Mouse (Mus musculus): ENCODE measurements around the gene Atg10. TPM values are rescaled to one million over a fixed set of nuclear protein-coding genes. Genes with fewer than 3 reads are reported as not detected.

Atg10 gene
- total and polyA plus RNA-seq, 2 experiments from 2014 or later, result 6.7 to 41.8 TPM

DNA sequence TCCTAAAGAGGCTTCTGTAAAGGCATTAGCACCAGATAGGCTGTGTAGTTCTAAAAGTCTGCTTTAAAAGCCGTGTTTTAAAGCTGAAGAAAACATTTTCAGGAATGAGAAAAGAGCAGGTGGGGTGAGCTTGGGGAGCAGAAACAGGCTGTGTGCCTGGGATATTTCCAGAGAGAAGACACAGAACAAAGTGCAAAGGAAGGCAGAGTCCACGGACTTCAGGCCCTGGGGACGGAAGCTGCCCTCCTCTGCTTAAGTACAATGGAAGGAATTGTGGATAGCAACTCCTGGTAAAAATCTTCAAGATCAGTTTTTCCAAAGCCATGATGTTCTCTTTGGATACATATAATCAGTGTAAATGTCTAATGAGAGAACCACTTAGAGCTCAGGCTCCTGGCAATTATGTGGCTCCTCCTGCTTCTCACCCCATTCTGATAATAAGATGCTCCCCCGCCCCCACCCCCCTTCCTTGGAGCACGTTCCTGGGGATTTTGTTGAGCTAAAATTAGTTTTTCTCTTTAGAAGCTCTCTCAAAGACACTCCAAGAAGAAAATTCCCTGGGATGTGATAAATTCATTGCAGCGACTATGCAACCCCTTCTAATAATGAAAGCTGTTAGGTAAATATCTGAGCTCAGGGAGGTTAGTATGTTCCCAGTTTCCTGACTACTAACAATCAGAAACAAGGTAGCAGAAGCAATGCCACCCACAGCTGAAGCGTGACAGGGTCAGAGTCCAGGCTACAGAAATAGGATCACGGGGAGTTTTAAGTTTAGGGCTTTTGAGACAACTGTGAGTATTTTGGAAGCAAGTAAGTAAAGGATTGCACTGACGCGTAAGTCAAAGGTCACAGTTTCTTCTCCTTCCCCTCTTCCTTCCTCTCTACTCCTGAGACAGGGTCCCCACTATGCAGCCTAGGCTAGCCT, 260.7 kb downstream of the Atg10 start:
- H3K36me3 ChIP-seq (replicated peaks; ENCODE audit: control insufficient read depth, insufficient read depth, low read length), result no peaks in the 10 kb centered on the region
- TF ChIP-seq EP300 (IDR thresholded peaks at IDR 0.05; ENCODE audit: low read depth) (no peak), CTCF (IDR thresholded peaks at IDR 0.05; ENCODE audit: low read depth) (no peak)
- no peak overlapping the region for H3K4me2 ChIP-seq (ENCODE audit: low read depth, low read length)
- ATAC-seq (ENCODE audit: insufficient read depth, low read depth) (no peak), DNase-seq (ENCODE audit: low spot score) (no peak)
- H3K9me3 ChIP-seq (replicated peaks; ENCODE audit: control insufficient read depth, low read length), result no peaks in the 10 kb centered on the region
- no peak overlapping the region for H3K27ac ChIP-seq (ENCODE audit: low read depth)
- no peak overlapping the region for H3K4me3 ChIP-seq (ENCODE audit: low read depth, low read length)
- no peaks in the 10 kb centered on the region for H3K27me3 ChIP-seq (ENCODE audit: control insufficient read depth, insufficient read depth, low read length)
- H3K4me1 ChIP-seq (ENCODE audit: control insufficient read depth, insufficient read depth), result no peaks in the 10 kb centered on the region
- WGBS, result 48% methylated on average over 10 of the region's 10 CpGs
- no peak overlapping the region for H3K9ac ChIP-seq (replicated peaks; ENCODE audit: low read depth, low read length)

DNA sequence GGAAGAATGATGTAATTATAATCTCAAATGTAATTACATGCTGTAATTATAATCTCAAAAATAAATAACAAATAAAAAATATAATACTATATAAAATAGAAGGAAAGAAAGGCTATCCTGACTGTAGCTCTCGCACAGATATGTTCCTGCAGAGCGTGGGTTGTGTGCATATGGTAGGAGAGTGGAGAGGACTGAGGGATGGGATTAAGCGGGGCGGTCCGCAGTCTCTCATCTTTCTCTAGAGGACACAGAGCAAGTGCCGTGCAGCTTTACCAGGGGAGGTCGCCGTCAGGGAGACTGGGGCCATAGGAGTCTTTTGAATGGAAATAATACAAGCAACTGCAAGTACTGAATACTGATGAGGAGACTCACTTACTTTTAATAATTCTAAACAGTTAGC, 263.2 kb downstream of the Atg10 start:
- Histone ChIP-seq H3K9me3 (replicated peaks; ENCODE audit: control insufficient read depth, low read length) (no peaks in the 10 kb centered on the region), H3K9ac (replicated peaks; ENCODE audit: low read depth, low read length) (no peak overlapping the region), H3K36me3 (replicated peaks; ENCODE audit: control insufficient read depth, insufficient read depth, low read length) (no peaks in the 10 kb centered on the region), H3K4me1 (ENCODE audit: control insufficient read depth, insufficient read depth) (no peaks in the 10 kb centered on the region), H3K27me3 (ENCODE audit: control insufficient read depth, insufficient read depth, low read length) (no peaks in the 10 kb centered on the region), H3K4me2 (ENCODE audit: low read depth, low read length) (no peak overlapping the region), H3K4me3 (ENCODE audit: low read depth, low read length) (no peak overlapping the region), H3K27ac (ENCODE audit: low read depth) (no peak overlapping the region)
- no peak for ATAC-seq (ENCODE audit: insufficient read depth, low read depth)
- TF ChIP-seq EP300 (IDR thresholded peaks at IDR 0.05; ENCODE audit: low read depth) (no peak), CTCF (IDR thresholded peaks at IDR 0.05; ENCODE audit: low read depth) (no peak)
- 94% methylated on average over 8 of the region's 8 CpGs for WGBS
- DNase-seq (ENCODE audit: low spot score), result no peak

GRCm38 (mm10) chr13:90958894-90959293, 264.9 kb downstream of the Atg10 start:
- Histone ChIP-seq H3K4me1 (ENCODE audit: control insufficient read depth, insufficient read depth) (no peaks in the 10 kb centered on the region), H3K36me3 (replicated peaks; ENCODE audit: control insufficient read depth, insufficient read depth, low read length) (no peaks in the 10 kb centered on the region), H3K9me3 (replicated peaks; ENCODE audit: control insufficient read depth, low read length) (no peaks in the 10 kb centered on the region), H3K27ac (ENCODE audit: low read depth) (no peak overlapping the region), H3K4me2 (ENCODE audit: low read depth, low read length) (no peak overlapping the region), H3K27me3 (ENCODE audit: control insufficient read depth, insufficient read depth, low read length) (no peaks in the 10 kb centered on the region), H3K4me3 (ENCODE audit: low read depth, low read length) (no peak overlapping the region), H3K9ac (replicated peaks; ENCODE audit: low read depth, low read length) (no peak overlapping the region)
- DNase-seq (ENCODE audit: low spot score), result no peak
- TF ChIP-seq EP300 (IDR thresholded peaks at IDR 0.05; ENCODE audit: low read depth), result no peak
- no peak for TF ChIP-seq CTCF (IDR thresholded peaks at IDR 0.05; ENCODE audit: low read depth)
- ATAC-seq (ENCODE audit: insufficient read depth, low read depth), result no peak
- 67% methylated on average over 2 of the region's 2 CpGs for WGBS

DNA sequence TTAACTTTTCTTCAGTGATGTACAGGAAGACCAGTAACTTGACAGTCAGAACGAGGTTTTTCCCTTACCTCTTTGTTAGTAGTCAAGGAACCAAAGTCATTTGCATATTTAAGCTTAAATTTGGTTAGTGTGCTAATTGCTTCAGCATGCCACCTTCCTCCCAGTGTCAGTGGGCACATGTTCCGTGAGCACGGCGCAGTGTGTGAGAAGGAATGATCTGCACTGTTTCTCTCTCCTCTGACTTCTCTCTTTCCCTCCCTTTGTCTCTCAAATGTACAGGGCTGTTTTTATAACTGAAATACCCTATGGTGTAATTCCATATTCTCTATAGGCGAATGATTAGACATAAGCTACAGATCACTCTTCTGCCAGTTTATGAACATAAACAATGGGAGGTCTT, 284.2 kb downstream of the Atg10 start:
- H3K27me3 ChIP-seq (ENCODE audit: control insufficient read depth, insufficient read depth, low read length), result no peaks in the 10 kb centered on the region
- no peak for ATAC-seq (ENCODE audit: insufficient read depth, low read depth)
- TF ChIP-seq CTCF (IDR thresholded peaks at IDR 0.05; ENCODE audit: low read depth) (no peak), EP300 (IDR thresholded peaks at IDR 0.05; ENCODE audit: low read depth) (no peak)
- no peaks in the 10 kb centered on the region for H3K4me1 ChIP-seq (ENCODE audit: control insufficient read depth, insufficient read depth)
- WGBS, result 78% methylated on average over 5 of the region's 5 CpGs
- no peaks in the 10 kb centered on the region for H3K36me3 ChIP-seq (replicated peaks; ENCODE audit: control insufficient read depth, insufficient read depth, low read length)
- no peak overlapping the region for H3K27ac ChIP-seq (ENCODE audit: low read depth)
- H3K4me2 ChIP-seq (ENCODE audit: low read depth, low read length), result no peak overlapping the region
- H3K4me3 ChIP-seq (ENCODE audit: low read depth, low read length), result no peak overlapping the region
- H3K9me3 ChIP-seq (replicated peaks; ENCODE audit: control insufficient read depth, low read length), result no peaks in the 10 kb centered on the region
- H3K9ac ChIP-seq (replicated peaks; ENCODE audit: low read depth, low read length), result no peak overlapping the region
- no peak for DNase-seq (ENCODE audit: low spot score)

- Histone ChIP-seq H3K36me3 (replicated peaks; ENCODE audit: control insufficient read depth, insufficient read depth, low read length) (no peaks in the 10 kb centered on the region), H3K27ac (ENCODE audit: low read depth) (no peak overlapping the region), H3K27me3 (ENCODE audit: control insufficient read depth, insufficient read depth, low read length) (no peaks in the 10 kb centered on the region), H3K4me1 (ENCODE audit: control insufficient read depth, insufficient read depth) (no peaks in the 10 kb centered on the region), H3K4me2 (ENCODE audit: low read depth, low read length) (no peak overlapping the region), H3K9ac (replicated peaks; ENCODE audit: low read depth, low read length) (no peak overlapping the region), H3K9me3 (replicated peaks; ENCODE audit: control insufficient read depth, low read length) (no peaks in the 10 kb centered on the region), H3K4me3 (ENCODE audit: low read depth, low read length) (no peak overlapping the region)
- no peak for DNase-seq (ENCODE audit: low spot score)
- TF ChIP-seq CTCF (IDR thresholded peaks at IDR 0.05; ENCODE audit: low read depth), result no peak
- TF ChIP-seq EP300 (IDR thresholded peaks at IDR 0.05; ENCODE audit: low read depth), result no peak
- 61% methylated on average over 6 of the region's 6 CpGs for WGBS
- no peak for ATAC-seq (ENCODE audit: insufficient read depth, low read depth)
Observed at GRCm38 (mm10) chr13:90939192-90939591, 284.6 kb downstream of the Atg10 start.

All from heart, postnatal 0 days (tissue).